Mouse (Mus musculus) lung, postnatal 10 days (tissue): ENCODE data around the gene 2410002F23Rik.
"Not testable (repeated sequence)": the region's sequence is repeated elsewhere in the genome, so short reads cannot be mapped to it uniquely, and the experiment has no call there.

Experiments
- DNase-seq: peaks from one replicate; pipeline ENCODE4 v3.0.0; 2021

The 2410002F23Rik gene

GRCm38 (mm10) chr7:44262791-44263643 is 16.5 kb downstream of the 2410002F23Rik start:
- peak; percentile 94 for DNase-seq

GRCm38 (mm10) chr7:44268117-44268516 is 21.6 kb downstream of the 2410002F23Rik start:
- DNase-seq, result no peak

- no peak for DNase-seq
Observed at GRCm38 (mm10) chr7:44269397-44269796, 22.9 kb downstream of the 2410002F23Rik start.

GRCm38 (mm10) chr7:44271309-44271708 is 24.8 kb downstream of the 2410002F23Rik start:
- DNase-seq, result no peak

GRCm38 (mm10) chr7:44272546-44272945 is 26.0 kb downstream of the 2410002F23Rik start:
- DNase-seq, result no peak

- DNase-seq, result no peak
Observed at GRCm38 (mm10) chr7:44273446-44273845, 26.9 kb downstream of the 2410002F23Rik start.

GRCm38 (mm10) chr7:44274096-44274495 is 27.6 kb downstream of the 2410002F23Rik start:
- DNase-seq, result no peak

GRCm38 (mm10) chr7:44275546-44275945 is 29.0 kb downstream of the 2410002F23Rik start:
- no peak for DNase-seq

GRCm38 (mm10) chr7:44276461-44277249 is 30.1 kb downstream of the 2410002F23Rik start:
- DNase-seq, result no peak

- no peak for DNase-seq
Observed at GRCm38 (mm10) chr7:44277250-44277622, 30.7 kb downstream of the 2410002F23Rik start.

GRCm38 (mm10) chr7:44280959-44281358 is 34.4 kb downstream of the 2410002F23Rik start:
- DNase-seq, result no peak

- DNase-seq, result no peak
Observed at GRCm38 (mm10) chr7:44281586-44281985, 35.1 kb downstream of the 2410002F23Rik start.

GRCm38 (mm10) chr7:44287760-44288159 is 41.2 kb downstream of the 2410002F23Rik start:
- DNase-seq, result no peak

- DNase-seq, result no peak
Observed at GRCm38 (mm10) chr7:44290986-44291385, 44.5 kb downstream of the 2410002F23Rik start.

GRCm38 (mm10) chr7:44291418-44291817 is 44.9 kb downstream of the 2410002F23Rik start:
- DNase-seq, result no peak

- DNase-seq, result not testable (repeated sequence)
Observed at GRCm38 (mm10) chr7:44297501-44297900, 51.0 kb downstream of the 2410002F23Rik start.
